ENCODE assay signal across 21 mouse cellular contexts in genomic region chr4:105911678-105912077, GRCm38 (mm10).
DNase-seq lines count a peak whose midpoint lies in the region; ATAC-seq and TF ChIP-seq lines count a peak whose summit lies in the region.
"Had no signal": no experiment of that assay in that cellular context is flagged by ENCODE, and none has a peak within 500 bp of the region (broad histone marks: within the 10 kb centered on the region; RNA-seq: fewer than 3 reads in every experiment).

No protein-coding gene starts in this region.

- H3K9me3 ChIP-seq in heart, embryonic 12.5 days (replicated peaks) = 0 out of 2 replicates have a peak, but pooled peaks cover 3% of the 10 kb centered on the region
- H3K9me3 ChIP-seq: forebrain, embryonic 13.5 days; heart, embryonic 15.5 days; stomach, embryonic 15.5 days had no signal

- H3K4me1 ChIP-seq in testis, adult 2 months (ENCODE audit: control insufficient read depth, insufficient read depth, low read length) = no peaks in the 10 kb centered on the region
- no peaks in the 10 kb centered on the region for H3K4me1 ChIP-seq in heart, embryonic 12.5 days (replicated peaks)
- H3K4me1 ChIP-seq: forebrain, embryonic 13.5 days had no signal

- intact Hi-C loops in gastrocnemius, adult 2 months (cut with DNase I) = no loop called here
- intact Hi-C loops in left cerebral cortex, postnatal 4 days (cut with DNase I) = no loop called here

- no peak for TF ChIP-seq POLR2A in testis, adult 2 months (IDR thresholded peaks at IDR 0.05; ENCODE audit: control insufficient read depth, low read depth, low read length)

- H3K36me3 ChIP-seq in testis, adult 2 months (ENCODE audit: control insufficient read depth, insufficient read depth, low read length) = no peaks in the 10 kb centered on the region
- no peaks in the 10 kb centered on the region for H3K36me3 ChIP-seq in heart, embryonic 12.5 days
- H3K36me3 ChIP-seq: heart, embryonic 15.5 days; stomach, embryonic 15.5 days had no signal

- H3K4me2 ChIP-seq in heart, embryonic 12.5 days = no peak overlapping the region
- H3K4me2 ChIP-seq: forebrain, embryonic 13.5 days; heart, embryonic 15.5 days; liver, embryonic 11.5 days; stomach, embryonic 15.5 days had no signal

- TF ChIP-seq CTCF in gastrocnemius, adult 2 months (IDR thresholded peaks at IDR 0.05) = no peak
- no peak for TF ChIP-seq CTCF in testis, adult 2 months (IDR thresholded peaks at IDR 0.05; ENCODE audit: control insufficient read depth, insufficient read depth, insufficient replicate concordance, low read depth, low read length)

- 0 out of 2 replicates have a peak overlapping the region, but pooled peaks have one; percentile 8 for H3K27ac ChIP-seq in gastrocnemius, adult 2 months
- peak overlapping the region; percentile 3; the same call in 1 of the 2 replicates for H3K27ac ChIP-seq in testis, adult 2 months (ENCODE audit: control insufficient read depth, insufficient read depth, low read depth, low read length)
- H3K27ac ChIP-seq in heart, embryonic 12.5 days (ENCODE audit: poor library complexity, severe bottlenecking) = no peak overlapping the region
- H3K27ac ChIP-seq: forebrain, embryonic 13.5 days; heart, embryonic 15.5 days; left cerebral cortex, adult 2 months; macrophage; stomach, embryonic 15.5 days had no signal

- WGBS in heart, embryonic 12.5 days = 73% methylated on average over 6 of the region's 6 CpGs

- no peaks in the 10 kb centered on the region for H3K27me3 ChIP-seq in testis, adult 2 months (ENCODE audit: control insufficient read depth, insufficient read depth, low read length)
- H3K27me3 ChIP-seq in heart, embryonic 12.5 days (replicated peaks) = peaks cover 30% of the 10 kb centered on the region
- H3K27me3 ChIP-seq: forebrain, embryonic 13.5 days; stomach, embryonic 15.5 days had no signal

- H3K4me3 ChIP-seq in gastrocnemius, adult 2 months = no peak overlapping the region
- H3K4me3 ChIP-seq in testis, adult 2 months (ENCODE audit: control insufficient read depth, low read depth, low read length) = no peak overlapping the region
- no peak overlapping the region for H3K4me3 ChIP-seq in heart, embryonic 12.5 days
- H3K4me3 ChIP-seq: forebrain, embryonic 13.5 days; heart, embryonic 15.5 days; left cerebral cortex, adult 2 months; stomach, embryonic 15.5 days had no signal

- H3K9ac ChIP-seq in heart, embryonic 12.5 days = no peak overlapping the region
- H3K9ac ChIP-seq: forebrain, embryonic 13.5 days; heart, embryonic 15.5 days; liver, postnatal 0 days; stomach, embryonic 15.5 days had no signal

- ATAC-seq in heart, embryonic 12.5 days (ENCODE audit: insufficient number of reproducible peaks, low FRiP score) = no peak
- ATAC-seq: forebrain, embryonic 13.5 days; inflammation-experienced regulatory T-cells, adult 6 months; liver, postnatal 0 days; midbrain, embryonic 16.5 days had no signal

- DNase-seq in gastrocnemius, adult 2 months = no peak
- no peak for DNase-seq in gastrocnemius, adult 18-20 months (ENCODE audit: low spot score)
- peak; percentile 24 for DNase-seq in left cerebral cortex, postnatal 4 days
- DNase-seq in left cerebral cortex, adult 8-10 months (ENCODE audit: low spot score in 2 of 2) = no peak
- no peak for DNase-seq in testis, postnatal 14 days (ENCODE audit: low spot score)
- DNase-seq: adrenal gland, postnatal 25 days; cerebellum, adult 9-10 months; heart, postnatal 4 days; kidney, adult 18-20 months; liver, postnatal 0 days; thymus, adult 2 months had no signal
